Mouse (Mus musculus) neural tube, embryonic 11.5 days (tissue): ENCODE measurements at regions not wholly inside any gene's neighbourhood (a gene's known extent, or its start where the extent isn't known, plus 50 kb on each side); places are given as distances from the start of the nearest gene placed in this dataset.

Experiments
- ATAC-seq: fragments of 200-750 bp; cut with Nextera tagmentation; 2 replicates; pipeline ENCODE4 v1.8.0; 2017; ENCODE audit warnings: moderate number of reproducible peaks, mild to moderate bottlenecking, moderate TSS enrichment, moderate library complexity; ENCODE audit not compliant: insufficient read depth, low FRiP score, low TSS enrichment
- DNase-seq: peaks from one replicate; pipeline ENCODE4 v3.0.0-alpha.2; 2015; ENCODE audit warnings: low spot score
- H3K27ac ChIP-seq: fragments of 300-500 bp; sonication (generic); 2 replicates; pipeline ENCODE4 v1.5.1; 2014; ENCODE audit warnings: low read depth, mild to moderate bottlenecking, low read length
- H3K27me3 ChIP-seq: fragments of 300-500 bp; sonication (generic); 2 replicates; pipeline ENCODE4 v1.6.1; 2014; ENCODE audit warnings: mild to moderate bottlenecking, low read length, mixed read lengths; ENCODE audit not compliant: control insufficient read depth, insufficient read depth
- H3K36me3 ChIP-seq: fragments of 300-500 bp; sonication (generic); 2 replicates; pipeline ENCODE4 v1.6.1; 2014; ENCODE audit warnings: mild to moderate bottlenecking, low read length, moderate library complexity, mixed read lengths; ENCODE audit not compliant: control insufficient read depth, insufficient read depth
- H3K4me1 ChIP-seq: fragments of 300-500 bp; sonication (generic); 2 replicates; pipeline ENCODE4 v1.6.1; 2014; ENCODE audit warnings: low read length, mixed read lengths; ENCODE audit not compliant: control insufficient read depth, insufficient read depth
- H3K4me2 ChIP-seq: fragments of 300-500 bp; sonication (generic); 2 replicates; pipeline ENCODE4 v1.6.1; 2014; ENCODE audit warnings: low read depth, mild to moderate bottlenecking, moderate library complexity
- H3K4me3 ChIP-seq: fragments of 300-500 bp; sonication (generic); 2 replicates; pipeline ENCODE4 v1.5.1; 2014; ENCODE audit warnings: low read depth, low read length
- H3K9ac ChIP-seq: fragments of 300-500 bp; sonication (generic); 2 replicates; pipeline ENCODE4 v1.6.1; 2014; ENCODE audit warnings: mild to moderate bottlenecking, low read length
- H3K9me3 ChIP-seq: fragments of 300-500 bp; sonication (generic); 2 replicates; pipeline ENCODE4 v1.6.1; 2016; ENCODE audit warnings: low read length; ENCODE audit not compliant: control insufficient read depth
- WGBS: fragments of 180-500 bp; shearing (Covaris S2); extraction: QIAGEN DNeasy Blood & Tissue Kit; methylation state at CpG from one replicate; pipeline ENCODE4 v1.1.7; 2014; 5-methylcytosine and 5-hydroxymethylcytosine counted together

GRCm38 (mm10) chr2:51234427-51234826, 85.5 kb upstream of the Rnd3 start:
- ATAC-seq (no peak), DNase-seq (no peak)
- Histone ChIP-seq H3K36me3 (no peaks in the 10 kb centered on the region), H3K27ac (no peak overlapping the region), H3K27me3 (no peaks in the 10 kb centered on the region), H3K4me2 (no peak overlapping the region), H3K9me3 (no peaks in the 10 kb centered on the region), H3K9ac (no peak overlapping the region), H3K4me3 (no peak overlapping the region), H3K4me1 (no peaks in the 10 kb centered on the region)
- WGBS, result 73% methylated on average over 5 of the region's 5 CpGs

GRCm38 (mm10) chr2:51222851-51223250, 73.9 kb upstream of the Rnd3 start:
- no peak for ATAC-seq
- DNase-seq, result no peak
- no peak overlapping the region for H3K4me2 ChIP-seq
- no peak overlapping the region for H3K27ac ChIP-seq
- H3K4me3 ChIP-seq, result no peak overlapping the region
- no peaks in the 10 kb centered on the region for H3K9me3 ChIP-seq
- H3K9ac ChIP-seq, result no peak overlapping the region
- no peaks in the 10 kb centered on the region for H3K4me1 ChIP-seq
- 43% methylated on average over 1 of the region's 1 CpGs for WGBS
- H3K27me3 ChIP-seq, result no peaks in the 10 kb centered on the region
- H3K36me3 ChIP-seq, result no peaks in the 10 kb centered on the region

DNA sequence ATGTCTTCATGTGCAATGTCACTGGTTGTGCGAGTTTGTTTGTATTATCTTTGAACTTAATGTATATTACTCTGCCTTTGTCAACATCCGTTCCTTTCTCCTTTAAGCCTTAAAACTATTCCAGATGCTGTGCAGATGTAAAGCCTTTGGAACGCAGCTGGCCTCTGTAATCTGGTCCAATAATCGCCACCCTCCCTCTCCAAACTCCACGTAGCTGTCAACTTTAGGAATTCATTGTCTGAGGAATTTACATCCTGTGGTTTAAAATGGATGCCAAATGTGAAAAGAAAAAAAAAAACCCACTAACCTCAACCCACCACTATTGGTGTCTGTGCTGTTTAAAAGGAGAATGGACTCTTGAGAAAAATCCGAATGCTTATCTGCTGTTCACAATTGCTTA, 70.8 kb upstream of the Rnd3 start:
- Histone ChIP-seq H3K4me1 (no peaks in the 10 kb centered on the region), H3K27ac (no peak overlapping the region), H3K9ac (no peak overlapping the region), H3K27me3 (no peaks in the 10 kb centered on the region), H3K9me3 (no peaks in the 10 kb centered on the region), H3K36me3 (no peaks in the 10 kb centered on the region), H3K4me3 (no peak overlapping the region), H3K4me2 (no peak overlapping the region)
- 54% methylated on average over 6 of the region's 6 CpGs for WGBS
- peak; percentile 24 for DNase-seq
- ATAC-seq, result no peak

GRCm38 (mm10) chr2:51207150-51208022, 58.5 kb upstream of the Rnd3 start:
- H3K9ac ChIP-seq, result no peak overlapping the region
- ATAC-seq (no peak), DNase-seq (no peak)
- no peaks in the 10 kb centered on the region for H3K36me3 ChIP-seq
- no peak overlapping the region for H3K27ac ChIP-seq
- no peaks in the 10 kb centered on the region for H3K27me3 ChIP-seq
- H3K4me3 ChIP-seq, result no peak overlapping the region
- H3K9me3 ChIP-seq, result no peaks in the 10 kb centered on the region
- H3K4me2 ChIP-seq, result no peak overlapping the region
- 53% methylated on average over 7 of the region's 7 CpGs for WGBS
- H3K4me1 ChIP-seq, result no peaks in the 10 kb centered on the region

DNA sequence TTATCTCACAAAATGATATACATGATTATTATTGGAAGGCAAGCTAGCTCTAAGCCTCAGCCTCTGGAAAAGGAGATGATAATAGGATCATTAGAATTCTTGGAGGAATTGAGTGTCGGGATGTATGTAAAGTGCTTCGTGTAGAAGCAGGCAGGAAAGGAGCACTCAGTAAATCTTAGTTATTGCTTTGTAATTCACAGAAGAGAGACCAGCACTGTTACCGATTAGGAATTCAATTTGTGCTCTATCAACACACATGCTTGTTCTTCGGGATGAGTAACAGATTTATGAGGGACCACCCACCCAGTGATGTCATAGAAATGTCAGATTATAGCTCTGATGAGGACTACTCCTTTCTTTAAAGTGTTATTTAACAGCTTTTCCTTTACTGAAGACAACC, 57.4 kb upstream of the Rnd3 start:
- Histone ChIP-seq H3K4me1 (no peaks in the 10 kb centered on the region), H3K36me3 (no peaks in the 10 kb centered on the region), H3K9me3 (no peaks in the 10 kb centered on the region), H3K27ac (no peak overlapping the region), H3K9ac (no peak overlapping the region), H3K4me3 (no peak overlapping the region), H3K27me3 (no peaks in the 10 kb centered on the region), H3K4me2 (no peak overlapping the region)
- DNase-seq (no peak), ATAC-seq (no peak)
- WGBS, result 36% methylated on average over 4 of the region's 4 CpGs
